Mouse (Mus musculus): ENCODE measurements around the gene Rnls. TPM values are rescaled to one million over a fixed set of nuclear protein-coding genes. Genes with fewer than 3 reads are reported as not detected.

Rnls gene
- total and polyA plus RNA-seq, 3 experiments: 1.7 to 3.7 (median 2.8) TPM

DNA sequence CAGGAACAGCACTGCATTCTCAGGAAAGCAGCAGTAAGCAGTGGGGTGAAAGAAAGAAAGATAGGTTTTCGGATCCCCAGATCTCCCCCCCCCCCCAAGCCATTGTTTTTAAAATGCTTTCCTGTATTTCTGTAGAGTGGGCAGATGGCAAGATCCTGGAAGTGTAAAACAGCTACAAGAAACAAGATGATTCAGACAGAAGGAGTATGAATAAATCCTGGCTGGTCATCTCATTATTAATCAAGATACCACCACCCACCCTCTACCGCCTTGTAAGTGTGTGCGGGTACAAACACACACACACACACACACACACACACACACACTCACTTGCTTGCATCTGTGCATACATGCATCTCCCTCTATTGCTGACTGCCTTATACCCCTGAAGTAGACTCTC is 291.5 kb downstream of the Rnls start:
- H3K9me3 ChIP-seq (replicated peaks; ENCODE audit: low read length): no peaks in the 10 kb centered on the region
- H3K79me2 ChIP-seq (replicated peaks; ENCODE audit: control insufficient read depth, extremely low read depth, insufficient read depth, poor library complexity, severe bottlenecking): no peaks in the 10 kb centered on the region
- peak overlapping the region; percentile 84; the same call in 1 of the 2 replicates for H3K4me2 ChIP-seq (ENCODE audit: insufficient read depth, low read depth, poor library complexity, severe bottlenecking)
- no peaks in the 10 kb centered on the region for H3K36me3 ChIP-seq (replicated peaks in 1 of 2; ENCODE audit: control insufficient read depth in 1 of 2, insufficient read depth in 1 of 2, low read length in 1 of 2)
- H3K9ac ChIP-seq (ENCODE audit: insufficient read depth, low read depth): no peak overlapping the region
- DNase-seq (ENCODE audit: extremely low read depth): no peak
- TF ChIP-seq NRF1 (IDR thresholded peaks at IDR 0.05; ENCODE audit: low read depth, low read length): no peak
- TF ChIP-seq KAT2A (IDR thresholded peaks at IDR 0.05; ENCODE audit: insufficient replicate concordance, low read length): no peak
- TF ChIP-seq CHD1 (IDR thresholded peaks at IDR 0.05; ENCODE audit: low read depth, low read length): no peak
- no peak for TF ChIP-seq USF1 (IDR thresholded peaks at IDR 0.05; ENCODE audit: low read depth, low read length)
- no peak for TF ChIP-seq ZC3H11A (IDR thresholded peaks at IDR 0.05; ENCODE audit: low read depth, low read length)
- no peak for TF ChIP-seq GABPA (IDR thresholded peaks at IDR 0.05; ENCODE audit: insufficient replicate concordance, low read depth, low read length)
- in situ Hi-C loops (cut with MboI; ENCODE audit: low pct_ligation_motif_present, low pct_unique_long_range_greater_than_20kb, low sequenced_read_pairs): loop anchor here (25.0 kb wide), 1 partner anchor 338 kb away; the partner anchor contains the start of gene Pten
- H3K27me3 ChIP-seq (replicated peaks): peaks cover 4% of the 10 kb centered on the region
- H3K27ac ChIP-seq (ENCODE audit: insufficient read depth, low read depth): no peak overlapping the region
- dilution Hi-C loops (cut with MboI; ENCODE audit: extremely low pct_ligation_motif_present, extremely low pct_unique_long_range_greater_than_20kb, low sequenced_read_pairs): no loop called here
- H3K4me1 ChIP-seq (ENCODE audit: control insufficient read depth in 1 of 2, insufficient read depth in 2 of 2): peaks cover 10 to 18% of the 10 kb centered on the region in 2 experiments
- no peak overlapping the region for H3K4me3 ChIP-seq (replicated peaks in 1 of 3; ENCODE audit: low read depth in 2 of 3, low read length in 2 of 3, poor library complexity in 1 of 3)

DNA sequence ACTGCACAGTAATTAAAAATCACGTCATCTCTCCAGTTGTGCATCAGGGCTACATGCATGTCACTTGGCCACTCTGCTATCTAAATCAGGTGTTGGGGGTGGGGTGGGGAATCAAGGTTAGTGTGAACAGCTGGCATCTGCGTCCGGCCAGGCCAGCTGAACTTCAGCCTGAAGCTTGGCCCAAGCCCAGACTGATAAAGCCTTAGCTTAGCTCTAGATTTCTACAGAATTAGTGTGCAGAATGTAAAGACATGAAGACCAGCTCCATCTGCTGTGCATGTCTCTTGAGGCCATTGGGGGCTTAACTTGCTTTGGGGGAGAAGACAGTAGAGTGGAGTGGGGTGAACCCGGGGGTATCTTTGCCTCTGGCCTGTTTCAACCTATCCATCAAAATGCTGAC is 292.1 kb downstream of the Rnls start:
- Histone ChIP-seq H3K4me2 (ENCODE audit: insufficient read depth, low read depth, poor library complexity, severe bottlenecking) (no peak overlapping the region), H3K4me3 (replicated peaks in 1 of 3; ENCODE audit: low read depth in 2 of 3, low read length in 2 of 3, poor library complexity in 1 of 3) (no peak overlapping the region), H3K4me1 (ENCODE audit: control insufficient read depth in 1 of 2, insufficient read depth in 2 of 2) (peaks cover 10 to 18% of the 10 kb centered on the region in 2 experiments), H3K27ac (ENCODE audit: insufficient read depth, low read depth) (no peak overlapping the region), H3K9me3 (replicated peaks; ENCODE audit: low read length) (no peaks in the 10 kb centered on the region), H3K79me2 (replicated peaks; ENCODE audit: control insufficient read depth, extremely low read depth, insufficient read depth, poor library complexity, severe bottlenecking) (no peaks in the 10 kb centered on the region), H3K36me3 (replicated peaks in 1 of 2; ENCODE audit: control insufficient read depth in 1 of 2, insufficient read depth in 1 of 2, low read length in 1 of 2) (no peaks in the 10 kb centered on the region), H3K27me3 (replicated peaks) (peaks cover 4% of the 10 kb centered on the region), H3K9ac (ENCODE audit: insufficient read depth, low read depth) (no peak overlapping the region)
- in situ Hi-C loops (cut with MboI; ENCODE audit: low pct_ligation_motif_present, low pct_unique_long_range_greater_than_20kb, low sequenced_read_pairs): loop anchor here (25.0 kb wide), 1 partner anchor 338 kb away; the partner anchor contains the start of gene Pten
- no peak for DNase-seq (ENCODE audit: extremely low read depth)
- TF ChIP-seq POLR2A (IDR thresholded peaks at IDR 0.05; ENCODE audit: low read depth, low read length) (no peak), KAT2A (IDR thresholded peaks at IDR 0.05; ENCODE audit: insufficient replicate concordance, low read length) (no peak), GABPA (IDR thresholded peaks at IDR 0.05; ENCODE audit: insufficient replicate concordance, low read depth, low read length) (no peak), HCFC1 (IDR thresholded peaks at IDR 0.05; ENCODE audit: low read depth, low read length) (no peak), CHD1 (IDR thresholded peaks at IDR 0.05; ENCODE audit: low read depth, low read length) (no peak), MAFK (IDR thresholded peaks at IDR 0.05; ENCODE audit: insufficient replicate concordance, low read length) (no peak), RCOR1 (conservative IDR thresholded peaks at IDR 0.05; ENCODE audit: low read depth, low read length) (no peak), CTCF (conservative IDR thresholded peaks at IDR 0.05 in 1 of 2, IDR thresholded peaks at IDR 0.05 in 1 of 2; ENCODE audit: low read depth in 2 of 2, low read length in 2 of 2) (no peak), MEF2A (IDR thresholded peaks at IDR 0.05; ENCODE audit: borderline replicate concordance, low read depth, low read length) (no peak), MXI1 (IDR thresholded peaks at IDR 0.05; ENCODE audit: low read depth, low read length) (no peak), CHD2 (IDR thresholded peaks at IDR 0.05; ENCODE audit: low read length) (no peak), BHLHE40 (IDR thresholded peaks at IDR 0.05; ENCODE audit: low read depth, low read length) (no peak), POLR2AphosphoS2 (IDR thresholded peaks at IDR 0.05; ENCODE audit: low read depth, low read length) (no peak), EP300 (IDR thresholded peaks at IDR 0.05; ENCODE audit: low read length) (no peak), SIN3A (IDR thresholded peaks at IDR 0.05; ENCODE audit: low read length) (no peak), SMC3 (IDR thresholded peaks at IDR 0.05; ENCODE audit: low read depth, low read length) (no peak), JUN (IDR thresholded peaks at IDR 0.05; ENCODE audit: insufficient read depth, low read depth, low read length) (no peak)
- dilution Hi-C loops (cut with MboI; ENCODE audit: extremely low pct_ligation_motif_present, extremely low pct_unique_long_range_greater_than_20kb, low sequenced_read_pairs): no loop called here

All from CH12.LX (cell line).